Mouse (Mus musculus) CD8-positive naive resting alpha-beta T cell, adult 2 months (primary cell): ENCODE results near the gene Itgb3.
"Not testable (repeated sequence)": the region's sequence is repeated elsewhere in the genome, so short reads cannot be mapped to it uniquely, and the experiment has no call there.

ENCODE experiments used
- DNase-seq, 2 experiments: peaks; one replicate each; pipeline ENCODE4 v3.0.0; 2022; ENCODE audit warnings: low read depth in 2 of 2, low spot score in 2 of 2

The Itgb3 gene

DNA sequence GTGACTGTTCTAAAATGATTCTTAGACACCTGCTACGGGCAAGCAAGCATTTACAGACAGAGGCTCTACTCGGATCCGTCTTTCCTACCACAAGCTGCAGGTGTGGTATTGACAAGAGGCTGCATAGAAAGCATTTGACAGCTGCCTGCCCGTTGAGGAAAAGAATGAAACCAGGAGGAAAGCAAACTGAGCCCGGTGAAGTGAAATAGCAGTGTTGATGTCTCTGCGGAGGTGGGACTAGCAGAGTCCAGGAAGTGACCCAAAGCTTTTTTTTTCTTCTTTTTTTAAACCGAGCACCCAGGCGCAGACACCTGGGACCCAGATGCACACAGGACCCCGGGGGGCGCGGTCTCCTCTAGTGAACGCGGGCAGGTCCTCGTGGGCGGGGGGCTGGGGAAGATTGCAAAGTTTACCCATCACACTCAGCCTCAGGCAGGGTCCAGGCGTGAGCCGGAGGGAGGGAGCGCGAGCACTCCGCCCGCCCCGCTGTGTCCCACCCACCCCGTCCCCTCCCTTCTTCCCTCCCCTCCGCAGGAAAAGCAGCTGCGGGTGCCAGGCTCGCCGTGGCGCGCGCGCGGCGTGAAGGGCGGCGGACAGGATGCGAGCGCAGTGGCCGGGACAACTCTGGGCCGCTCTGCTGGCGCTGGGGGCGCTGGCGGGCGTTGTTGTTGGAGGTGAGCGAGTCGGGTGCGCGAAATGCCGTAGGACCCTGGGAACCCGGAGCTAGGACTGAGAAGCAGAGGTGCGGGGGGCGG lies at the start of gene Itgb3:
Gene Itgb3 (plus strand): TSS at position 510 of the 755 bp plus-strand sequence.
- DNase-seq = peak; percentile 58 to 73

DNA sequence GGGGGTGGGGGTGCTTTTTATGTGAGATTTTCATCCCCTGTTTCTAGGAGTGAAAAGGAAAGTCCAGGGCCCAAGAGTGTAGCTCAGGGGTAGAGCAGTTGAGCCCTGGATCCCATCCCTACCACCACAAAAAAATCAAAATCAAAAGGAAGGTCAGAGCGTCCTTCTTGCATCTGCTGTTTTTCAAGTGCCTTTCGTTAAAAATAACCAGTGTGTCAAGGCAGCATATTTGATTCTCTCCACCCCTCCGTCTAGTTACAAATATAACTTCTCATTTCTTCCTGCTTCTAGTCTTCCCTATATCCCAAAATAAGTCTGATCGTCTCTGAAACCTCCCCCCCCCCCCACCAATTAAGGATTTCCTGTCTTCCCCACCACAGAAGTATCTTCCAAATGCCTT lies 49.7 kb upstream of the Itgb3 start:
- no peak for DNase-seq

DNA sequence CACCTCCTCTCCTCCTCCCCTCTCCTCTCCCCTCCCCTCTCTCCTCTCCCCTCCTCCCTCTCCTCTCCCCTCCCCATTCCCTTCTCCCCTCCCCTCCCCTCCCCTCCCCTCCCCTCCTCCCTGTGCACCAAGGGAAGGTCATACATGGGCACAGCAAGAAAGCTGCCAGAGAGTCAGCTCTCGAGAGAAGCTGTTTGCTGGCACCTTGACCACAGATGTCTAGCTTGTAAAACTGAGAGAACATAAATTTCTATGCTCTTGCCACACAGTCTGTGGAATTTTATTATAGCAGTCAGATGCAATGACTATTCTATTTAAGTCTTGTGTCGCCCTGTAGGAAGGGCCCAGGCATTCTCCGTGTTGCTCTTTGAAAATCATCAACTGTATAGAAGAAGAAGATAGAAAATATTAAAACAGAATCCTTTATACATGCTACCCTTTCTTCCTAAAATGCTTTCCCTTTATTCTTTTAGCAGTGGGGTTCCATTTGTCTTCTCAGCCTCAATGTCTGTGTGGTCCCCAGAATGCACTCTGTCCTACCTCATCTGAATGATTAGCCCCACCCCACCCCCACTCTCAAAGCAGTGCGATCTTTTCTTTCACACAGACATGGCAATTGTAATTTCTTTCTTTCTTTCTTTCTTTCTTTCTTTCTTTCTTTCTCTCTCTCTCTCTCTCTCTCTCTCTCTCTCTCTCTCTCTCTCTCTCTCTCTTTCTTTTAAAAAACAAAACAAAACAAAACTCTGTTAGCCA lies 49.0 kb upstream of the Itgb3 start:
- no peak for DNase-seq

DNA sequence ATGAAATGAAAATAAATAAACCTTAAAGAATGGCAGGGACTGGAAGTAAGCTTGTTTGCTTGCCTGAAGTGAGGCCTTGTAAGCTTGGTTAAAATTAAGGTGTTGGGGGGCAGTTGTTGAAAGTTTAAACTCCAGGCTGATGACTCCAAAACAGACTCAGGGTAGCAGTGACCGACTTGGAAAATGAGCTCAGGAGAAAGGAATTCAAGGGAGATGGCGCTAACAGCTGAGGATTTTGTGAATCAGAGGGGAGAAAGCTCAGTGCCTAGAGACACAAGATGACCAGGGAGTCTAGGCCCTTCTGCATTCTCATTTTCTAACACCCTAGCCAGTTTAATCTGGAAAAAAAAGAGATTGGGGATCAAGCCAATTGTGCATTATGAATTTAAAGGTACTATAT lies 46.8 kb upstream of the Itgb3 start:
- DNase-seq = no peak

DNA sequence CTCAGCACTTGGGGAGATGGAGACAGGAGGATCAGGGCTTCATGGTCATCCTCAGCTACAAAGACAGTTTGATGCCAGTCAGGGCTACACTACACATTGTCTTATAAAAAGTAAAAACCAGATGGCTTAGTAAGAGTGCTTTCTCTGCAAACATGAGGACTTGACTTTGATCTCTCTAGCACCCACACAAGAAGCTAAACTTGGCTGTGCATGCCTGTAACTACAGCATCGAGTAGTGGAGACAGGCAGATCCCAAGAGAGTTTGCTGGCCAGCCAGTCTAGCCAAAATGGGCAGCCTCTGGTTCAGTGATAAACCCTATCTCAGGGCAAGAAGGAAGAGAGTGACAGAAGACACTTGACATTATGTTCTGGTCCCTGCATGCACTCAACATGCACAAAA lies 44.3 kb upstream of the Itgb3 start:
- no peak for DNase-seq

DNA sequence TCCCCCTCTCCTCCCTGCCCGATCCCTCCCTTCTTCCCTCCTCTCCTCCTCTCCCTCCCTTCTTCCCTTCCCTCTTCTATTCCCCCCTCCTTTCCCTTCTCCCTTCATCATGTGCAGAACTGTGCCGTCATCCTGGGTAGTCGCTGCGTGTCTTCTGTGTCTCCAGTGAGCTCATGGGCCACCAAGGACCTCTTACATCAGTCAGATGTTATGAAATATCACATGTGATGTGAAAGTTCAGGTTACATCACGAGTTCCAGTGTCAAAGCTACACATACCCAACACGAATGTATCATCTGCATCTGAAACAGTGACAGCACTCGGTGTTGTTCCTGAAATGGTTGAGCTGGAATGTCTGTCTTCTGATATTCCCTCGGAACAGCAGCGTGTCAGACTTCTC lies 42.6 kb upstream of the Itgb3 start:
- DNase-seq = no peak

DNA sequence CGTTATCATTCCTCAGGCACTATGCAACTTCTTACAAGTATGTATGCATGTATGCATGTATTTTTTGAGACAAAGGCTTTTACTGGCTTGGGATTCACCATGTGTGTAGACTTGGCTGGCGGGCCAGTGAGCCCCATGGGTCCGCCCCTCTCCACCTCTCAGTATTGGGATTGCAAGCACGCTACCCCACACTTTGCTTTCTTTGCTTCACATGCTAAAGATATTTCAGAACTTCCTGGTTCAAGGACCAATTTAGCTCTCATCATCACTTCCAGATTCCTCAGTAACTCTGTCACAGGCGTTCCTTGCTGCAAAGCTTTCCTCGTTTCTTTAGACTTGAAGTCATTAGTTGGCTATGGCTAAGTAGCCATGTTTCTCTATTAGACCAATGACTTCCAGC lies 41.7 kb upstream of the Itgb3 start:
- DNase-seq = no peak

DNA sequence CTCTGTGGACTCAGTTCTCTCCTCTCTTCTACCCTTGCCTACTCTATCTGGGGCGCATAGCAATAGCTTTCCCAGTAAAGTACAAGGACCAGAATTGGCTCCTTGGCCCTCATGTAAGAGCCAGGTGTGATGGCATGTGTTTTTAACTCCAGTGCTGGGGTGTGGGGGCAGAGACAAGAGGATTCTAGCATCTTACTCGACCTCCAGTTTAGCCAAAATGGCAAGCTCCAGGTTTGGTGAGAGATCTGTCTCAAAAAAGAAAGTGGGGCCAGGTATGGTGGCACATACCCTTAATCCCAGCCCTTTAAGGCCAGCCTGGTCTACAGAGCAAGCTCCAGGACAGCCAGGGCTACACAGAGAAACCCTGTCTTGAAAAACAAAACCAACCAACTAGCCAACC lies 41.0 kb upstream of the Itgb3 start:
- no peak for DNase-seq

DNA sequence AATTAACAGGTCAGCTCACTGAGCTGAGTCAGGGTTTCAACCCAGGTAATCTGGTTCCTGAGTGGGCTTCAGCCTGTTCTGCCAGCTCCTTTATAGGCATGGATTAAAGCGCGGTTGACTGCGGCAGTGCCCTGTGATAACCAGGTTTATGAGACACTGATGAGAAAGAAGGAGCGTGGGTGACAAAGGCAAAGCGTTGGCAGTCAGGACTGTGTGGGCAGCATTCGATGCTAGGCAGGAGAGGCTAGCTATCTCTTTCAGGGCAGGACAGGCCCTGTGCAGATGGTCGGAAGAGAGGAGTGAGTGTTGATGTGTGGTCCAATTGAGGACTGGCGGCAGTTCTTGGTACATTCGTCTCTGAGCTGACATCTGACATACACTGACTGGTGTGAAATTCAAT lies 40.1 kb upstream of the Itgb3 start:
- DNase-seq = no peak

DNA sequence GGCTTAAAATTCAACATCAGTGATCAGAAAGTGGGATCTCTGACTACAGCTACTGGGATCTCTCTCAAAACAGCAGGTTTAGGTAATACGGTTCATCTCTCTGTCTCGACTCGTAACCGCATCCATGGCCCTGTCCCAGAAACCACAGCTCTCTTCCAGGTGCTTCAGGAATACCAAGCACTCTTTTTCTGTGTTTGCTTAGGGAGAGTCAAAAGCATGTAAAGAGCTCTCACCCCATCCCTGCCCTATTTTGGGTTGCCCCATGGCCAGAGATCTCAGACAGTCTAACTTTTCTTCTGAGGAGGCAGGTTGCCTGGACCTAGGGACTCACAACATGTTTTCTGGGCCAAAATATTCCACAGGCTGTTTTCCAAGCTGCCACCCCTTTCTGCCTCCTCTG lies 39.5 kb upstream of the Itgb3 start:
- DNase-seq = no peak

DNA sequence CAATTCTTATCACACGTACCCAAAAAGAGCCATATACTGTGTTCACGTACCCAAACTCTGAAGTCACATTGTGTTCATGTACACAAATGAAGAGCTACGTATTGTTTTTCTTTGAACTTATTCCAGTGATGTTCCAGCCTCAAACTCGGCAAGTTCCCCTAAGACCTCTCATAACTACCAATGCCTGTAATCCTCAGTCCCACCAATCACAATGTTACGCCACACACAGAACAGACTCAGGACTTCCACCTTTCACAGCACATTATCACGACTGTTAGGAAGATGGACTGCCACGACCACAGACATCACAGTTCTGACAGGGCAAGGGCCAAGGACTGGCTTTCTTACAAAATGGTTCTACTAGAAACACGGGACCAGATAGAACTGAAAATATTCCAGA lies 37.3 kb upstream of the Itgb3 start:
- DNase-seq = not testable (repeated sequence)

DNA sequence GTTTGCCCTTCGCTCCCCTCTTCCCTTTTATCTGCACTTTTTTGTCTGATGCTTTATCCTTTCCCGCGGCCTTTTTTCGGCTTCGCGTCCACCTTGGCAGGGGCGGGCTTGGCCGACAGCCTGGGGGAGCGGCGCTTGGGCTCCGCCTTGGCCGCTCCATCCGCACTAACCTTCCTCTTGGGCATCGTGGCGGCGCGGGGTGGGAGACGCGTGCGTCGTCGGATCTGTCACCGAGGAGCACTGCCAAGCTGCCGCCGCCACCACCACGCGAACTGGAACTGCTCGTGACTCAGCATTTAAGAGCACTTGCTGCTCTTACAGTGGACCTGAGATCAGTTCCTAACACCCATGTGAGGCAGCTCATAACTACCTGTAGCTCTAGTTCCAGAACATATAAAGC lies 36.4 kb upstream of the Itgb3 start:
- not testable (repeated sequence) for DNase-seq

DNA sequence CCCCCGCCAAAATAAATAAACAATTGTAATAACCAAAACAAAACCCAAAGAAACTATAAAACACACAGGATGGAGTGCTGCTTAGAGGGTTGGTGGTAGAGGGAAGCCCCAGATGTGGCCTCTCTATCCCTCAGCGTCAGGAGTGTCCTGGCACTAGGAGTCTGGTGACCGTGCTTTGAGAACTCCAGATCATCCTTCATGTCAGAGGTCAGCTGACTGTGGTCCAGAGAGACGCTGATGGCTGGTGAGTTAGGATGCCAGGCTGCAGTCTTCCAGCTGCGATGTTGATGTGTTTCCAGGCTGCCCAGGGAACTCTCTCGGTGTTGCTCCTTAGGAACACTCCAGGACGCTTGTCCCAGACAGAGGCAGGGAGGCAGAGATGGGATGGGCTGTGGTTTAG lies 35.7 kb upstream of the Itgb3 start:
- DNase-seq = no peak

DNA sequence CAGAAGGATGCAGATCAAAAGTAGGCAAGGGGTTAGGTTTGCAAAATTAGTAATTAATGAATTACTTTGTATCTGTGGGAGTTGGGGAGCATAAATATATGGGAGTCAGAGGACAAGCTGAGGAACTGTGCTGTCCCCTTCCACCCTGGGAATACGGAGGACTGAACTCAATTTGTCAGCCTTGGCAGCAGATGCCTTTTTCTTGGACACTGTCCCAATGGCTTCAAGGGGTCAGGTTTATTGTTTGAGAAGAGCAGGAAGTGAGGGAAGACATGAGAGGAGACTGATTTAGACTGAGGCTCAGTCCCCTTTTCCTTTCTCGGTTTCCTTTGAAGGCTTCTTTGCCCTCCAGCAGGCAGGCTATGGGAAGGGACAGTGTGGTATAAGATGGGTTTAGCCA lies 35.2 kb upstream of the Itgb3 start:
- no peak for DNase-seq

DNA sequence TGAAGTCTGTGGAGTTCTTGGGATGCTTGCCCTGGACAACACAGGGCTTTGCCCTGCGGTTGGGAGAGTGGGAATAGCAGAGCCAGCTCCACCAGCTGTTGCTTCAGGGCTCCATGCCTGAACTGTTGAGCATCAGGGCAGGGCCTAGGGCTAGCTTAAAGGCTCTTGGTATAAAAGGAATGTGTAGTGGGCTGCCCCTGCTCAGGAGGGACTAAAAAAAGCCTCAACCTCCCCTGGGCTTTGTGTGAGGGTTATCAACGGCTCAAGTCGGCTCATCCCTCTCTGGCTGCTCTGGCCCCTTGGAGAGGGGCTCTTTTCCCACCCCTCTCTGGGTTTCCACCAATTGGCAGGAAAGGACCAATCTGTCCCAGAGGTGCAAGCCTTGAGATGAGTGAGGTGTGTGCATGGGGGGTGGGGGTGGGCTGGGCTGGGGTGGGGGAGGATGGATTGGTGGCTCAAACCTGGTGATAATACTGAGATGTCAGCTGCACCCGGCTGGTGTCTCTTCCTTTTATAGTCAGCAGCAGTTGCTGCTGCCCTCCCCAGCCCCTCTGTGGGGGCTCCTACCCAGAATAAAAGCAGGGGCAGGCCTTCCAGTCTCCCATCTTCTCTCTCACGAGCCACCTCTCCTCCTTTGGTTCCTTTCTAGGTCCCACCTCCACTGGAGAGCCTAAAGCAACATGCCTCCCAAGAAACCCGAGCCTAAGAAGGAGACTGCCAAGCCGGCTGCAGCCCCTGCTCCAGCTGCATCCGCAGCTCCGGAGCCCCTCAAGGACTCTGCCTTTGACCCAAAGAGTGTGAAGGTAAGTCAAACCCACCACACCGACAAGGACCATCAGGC lies 30.8 kb upstream of the Itgb3 start:
- DNase-seq = no peak

DNA sequence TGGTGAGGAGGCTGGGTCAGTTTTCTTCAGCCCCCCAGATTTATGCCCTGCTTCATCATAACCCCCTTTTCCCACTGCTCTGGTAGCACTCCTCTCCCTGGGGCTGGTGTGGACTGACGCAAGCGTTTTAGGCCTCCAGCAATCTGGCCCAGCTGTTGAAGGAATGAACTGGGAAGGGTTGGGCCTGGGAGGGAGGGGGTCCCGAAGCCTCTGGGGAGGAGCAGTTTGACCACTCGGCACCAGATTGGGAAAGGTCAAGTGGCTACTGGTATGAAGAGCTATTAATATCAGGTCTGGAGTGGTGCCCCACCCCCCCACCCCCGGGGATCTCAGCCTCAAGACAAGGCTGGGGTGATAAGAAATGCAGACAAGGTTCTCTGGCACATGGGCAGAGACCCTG lies 29.7 kb upstream of the Itgb3 start:
- no peak for DNase-seq

DNA sequence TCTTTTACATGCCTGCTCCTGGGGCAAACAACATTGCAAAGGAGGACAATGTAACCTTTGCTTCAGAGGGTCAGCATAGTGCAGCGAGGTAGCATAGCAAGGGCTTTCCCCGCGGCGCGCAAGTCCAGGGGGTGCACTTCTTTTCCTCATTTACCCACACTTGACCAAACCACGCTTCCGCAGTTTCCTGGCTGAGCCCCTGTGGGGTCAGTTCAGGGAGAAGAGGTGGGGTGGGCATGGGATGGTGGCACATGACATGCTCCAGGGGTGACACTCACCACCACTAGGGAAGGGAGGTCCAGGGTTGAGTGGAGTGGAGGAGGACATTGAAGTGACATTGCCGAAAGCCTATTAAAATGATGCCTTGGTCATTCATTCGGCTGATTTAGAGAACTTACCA lies 28.7 kb upstream of the Itgb3 start:
- DNase-seq = no peak

DNA sequence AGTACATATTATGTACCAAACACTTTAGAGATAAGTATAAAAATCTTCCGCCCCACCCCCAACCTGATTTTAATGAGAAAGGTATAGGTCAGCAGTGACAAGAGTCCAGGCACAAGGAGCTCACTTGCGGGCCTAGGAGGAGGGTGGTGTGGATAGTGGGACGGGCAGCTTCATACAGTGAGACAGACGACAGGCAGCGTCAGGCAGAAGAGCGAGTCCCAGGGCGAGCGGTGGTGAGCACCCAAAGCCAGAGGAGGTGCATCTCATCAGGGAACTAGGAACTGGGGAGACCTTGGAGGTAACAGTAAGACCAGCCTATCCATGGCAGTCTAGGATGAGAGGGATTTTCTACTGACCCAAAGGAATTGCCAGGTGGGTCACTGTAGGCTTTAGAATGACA lies 28.2 kb upstream of the Itgb3 start:
- no peak for DNase-seq

DNA sequence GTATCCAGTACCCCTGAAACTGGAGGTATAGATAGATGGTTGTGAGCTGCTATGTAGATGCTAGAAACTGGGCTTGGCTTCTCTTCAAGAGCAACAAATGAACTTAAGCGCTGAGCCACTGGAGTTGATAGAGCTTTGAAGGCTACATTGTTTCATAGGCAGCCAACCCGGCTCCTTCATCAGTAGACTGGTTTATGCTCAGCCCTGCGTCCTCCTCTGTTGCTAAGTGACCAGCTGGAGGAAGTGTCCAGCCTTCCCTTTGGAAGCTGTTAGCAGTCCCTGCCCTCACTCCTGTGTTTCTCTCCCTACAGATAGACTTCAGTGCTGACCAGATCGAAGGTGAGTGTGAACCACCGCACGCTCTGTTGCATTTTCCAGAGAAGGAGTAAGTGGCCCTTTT lies 27.7 kb upstream of the Itgb3 start:
- no peak for DNase-seq

DNA sequence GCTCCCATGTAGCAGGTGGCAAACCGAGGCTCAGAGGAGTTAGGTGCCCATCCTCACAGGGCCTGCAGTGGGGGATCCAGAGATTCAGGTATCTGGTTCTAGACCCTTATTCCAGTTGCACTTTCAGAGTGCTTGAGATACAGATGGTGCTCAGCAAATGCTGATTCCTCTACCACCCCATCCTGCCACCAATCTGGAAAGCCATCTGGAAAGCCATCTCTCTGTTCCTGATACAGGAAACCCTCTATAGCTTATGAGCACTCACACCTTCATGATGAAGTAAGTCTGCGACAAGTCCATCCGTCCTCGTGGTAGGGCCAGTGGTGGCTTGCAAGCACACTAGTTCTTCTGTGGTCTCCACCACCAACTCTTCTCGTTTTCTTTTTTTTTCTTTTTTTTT lies 27.2 kb upstream of the Itgb3 start:
- no peak for DNase-seq

DNA sequence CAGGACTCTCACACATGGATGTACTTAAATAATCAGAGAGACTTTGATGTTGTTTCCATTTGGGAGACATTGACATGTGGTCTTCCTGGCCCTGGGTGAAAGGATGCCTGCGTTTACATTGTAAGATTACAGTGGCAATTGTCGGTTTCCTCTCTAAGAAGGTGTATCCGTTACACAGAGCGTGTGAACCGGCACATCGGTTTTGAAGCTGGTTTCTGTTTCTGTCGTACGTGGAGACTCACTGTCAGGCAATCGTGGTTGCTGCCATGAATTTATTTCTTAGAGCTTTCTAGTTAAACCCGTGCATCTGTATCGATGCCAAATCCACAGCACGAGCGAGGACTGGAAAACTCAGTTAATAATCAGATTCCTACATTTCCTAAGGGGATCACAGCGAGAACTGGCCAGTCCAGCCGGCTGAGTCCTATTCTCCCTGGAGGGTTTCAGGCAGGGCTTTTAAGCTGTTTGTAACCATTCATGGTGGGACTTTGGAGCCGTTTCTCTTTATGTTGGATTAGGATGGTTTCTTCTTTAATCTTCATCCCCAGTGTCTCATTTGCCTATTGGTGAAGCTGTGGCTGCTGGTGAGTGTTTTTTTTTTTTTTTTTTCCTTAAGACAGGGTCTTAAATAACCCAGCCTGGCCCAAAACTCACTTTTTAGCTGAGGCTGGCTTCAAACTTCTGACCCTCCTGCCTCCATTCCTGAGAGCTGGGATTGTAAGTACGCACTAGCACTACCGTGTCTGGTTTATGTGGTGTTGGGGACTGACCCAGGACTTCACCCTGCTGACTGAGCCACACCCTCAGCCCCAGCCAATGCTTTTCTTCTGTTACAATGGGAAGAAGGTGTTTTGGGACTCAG lies 26.1 kb upstream of the Itgb3 start:
- DNase-seq = peak; percentile 21 to 54
